Mouse (Mus musculus): ENCODE results near the gene Slc7a1.

DNA sequence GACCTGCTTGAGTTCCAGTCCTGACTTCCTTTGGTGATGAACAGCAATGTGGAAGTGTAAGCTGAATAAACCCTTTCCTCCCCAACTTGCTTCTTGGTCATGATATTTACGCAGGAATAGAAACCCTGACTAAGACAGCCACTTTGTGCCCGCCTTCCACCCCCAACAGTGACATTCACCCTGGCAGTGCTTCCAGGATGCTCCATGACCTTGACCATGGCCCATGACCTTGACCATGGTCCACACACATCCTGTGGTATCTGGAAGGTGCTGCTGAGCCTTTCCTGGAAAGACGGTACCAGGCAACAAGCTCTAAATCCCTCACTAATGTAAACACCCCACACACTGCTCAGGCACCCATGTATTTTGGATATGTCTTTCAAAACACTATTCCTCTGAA is 21.0 kb downstream of the Slc7a1 start:
- TF ChIP-seq POLR2A (IDR thresholded peaks at IDR 0.05; ENCODE audit: control insufficient read depth, extremely low read depth, insufficient read depth, low read length, poor library complexity): no peak
- TF ChIP-seq CTCF (IDR thresholded peaks at IDR 0.05; ENCODE audit: borderline replicate concordance, control insufficient read depth, extremely low read depth, insufficient read depth, low read length, poor library complexity): no peak
